Mouse (Mus musculus) intestine, embryonic 15.5 days (tissue): ENCODE data around the gene Btbd9. TPM values are rescaled to one million over a fixed set of nuclear protein-coding genes. Genes with fewer than 3 reads are reported as not detected.
"Not testable (repeated sequence)": the region's sequence is repeated elsewhere in the genome, so short reads cannot be mapped to it uniquely, and the experiment has no call there.

Source experiments
- ATAC-seq: fragments of 200-750 bp; cut with Nextera tagmentation; 2 replicates; pipeline ENCODE4 v1.8.0; 2017; ENCODE audit warnings: moderate TSS enrichment, moderate library complexity
- H3K27ac ChIP-seq: fragments of 300-500 bp; sonication (generic); 2 replicates; pipeline ENCODE4 v1.5.1; 2015; ENCODE audit warnings: mild to moderate bottlenecking, inconsistent platforms
- H3K27me3 ChIP-seq: fragments of 300-500 bp; sonication (generic); replicated peaks from 2 replicates; pipeline ENCODE4 v1.6.1; 2015; ENCODE audit warnings: inconsistent platforms
- H3K36me3 ChIP-seq: fragments of 300-500 bp; sonication (generic); 2 replicates; pipeline ENCODE4 v1.6.1; 2015; ENCODE audit warnings: inconsistent platforms
- H3K4me1 ChIP-seq: fragments of 300-500 bp; sonication (generic); replicated peaks from 2 replicates; pipeline ENCODE4 v1.6.1; 2015; ENCODE audit warnings: inconsistent platforms
- H3K4me2 ChIP-seq: fragments of 300-500 bp; sonication (generic); replicated peaks from 2 replicates; pipeline ENCODE4 v1.6.1; 2015; ENCODE audit warnings: mild to moderate bottlenecking, inconsistent platforms
- H3K4me3 ChIP-seq: fragments of 300-500 bp; sonication (generic); replicated peaks from 2 replicates; pipeline ENCODE4 v1.5.1; 2015; ENCODE audit warnings: inconsistent platforms
- H3K9ac ChIP-seq: fragments of 300-500 bp; sonication (generic); 2 replicates; pipeline ENCODE4 v1.6.1; 2015; ENCODE audit warnings: inconsistent platforms
- H3K9me3 ChIP-seq: fragments of 300-500 bp; sonication (generic); 2 replicates; pipeline ENCODE4 v1.6.1; 2016; ENCODE audit warnings: inconsistent platforms
- WGBS: fragments of 180-500 bp; shearing (Covaris S2); methylation state at CpG from one replicate; pipeline ENCODE4 v1.1.7; 2015; 5-methylcytosine and 5-hydroxymethylcytosine counted together
- polyA plus RNA-seq: library from polyadenylated mRNA; unstranded; fragments of >200 nt; fragmentation: Nextera tagmentation; extraction: Ambion mirVana; gene quantifications from 2 replicates; pipeline ENCODE4 v1.2.1, GENCODE M21; 2015

The Btbd9 gene
- polyA plus RNA-seq, 1 experiment from 2014 or later: 52.8 TPM

GRCm38 (mm10) chr17:30539098-30539497 is 37.2 kb downstream of the Btbd9 start:
- no peak overlapping the region for H3K4me2 ChIP-seq
- H3K4me3 ChIP-seq: no peak overlapping the region
- H3K27ac ChIP-seq: no peak overlapping the region
- no peaks in the 10 kb centered on the region for H3K27me3 ChIP-seq
- 29% methylated on average over 8 of the region's 8 CpGs for WGBS
- H3K36me3 ChIP-seq: no peaks in the 10 kb centered on the region
- H3K9me3 ChIP-seq: no peaks in the 10 kb centered on the region
- 0 out of 2 replicates have a peak, but pooled peaks cover 4% of the 10 kb centered on the region for H3K4me1 ChIP-seq
- no peak overlapping the region for H3K9ac ChIP-seq
- peak; percentile 39 for ATAC-seq

- Histone ChIP-seq H3K36me3 (no peaks in the 10 kb centered on the region), H3K4me2 (no peak overlapping the region), H3K27me3 (no peaks in the 10 kb centered on the region), H3K4me3 (no peak overlapping the region), H3K9me3 (no peaks in the 10 kb centered on the region), H3K27ac (no peak overlapping the region), H3K9ac (no peak overlapping the region), H3K4me1 (0 out of 2 replicates have a peak, but pooled peaks cover 4% of the 10 kb centered on the region)
- 60% methylated on average over 5 of the region's 5 CpGs for WGBS
- no peak for ATAC-seq
These were observed 39.6 kb downstream of the Btbd9 start for GRCm38 (mm10) chr17:30536651-30537050.

- Histone ChIP-seq H3K36me3 (no peaks in the 10 kb centered on the region), H3K4me2 (no peak overlapping the region), H3K27me3 (no peaks in the 10 kb centered on the region), H3K4me1 (no peaks in the 10 kb centered on the region), H3K9ac (no peak overlapping the region), H3K9me3 (no peaks in the 10 kb centered on the region), H3K27ac (no peak overlapping the region), H3K4me3 (no peak overlapping the region)
- no peak for ATAC-seq
- 86% methylated on average over 2 of the region's 2 CpGs for WGBS
These were observed 43.2 kb downstream of the Btbd9 start for GRCm38 (mm10) chr17:30533098-30533497.

GRCm38 (mm10) chr17:30530542-30530940 is 45.7 kb downstream of the Btbd9 start:
- Histone ChIP-seq H3K4me3 (no peak overlapping the region), H3K4me2 (no peak overlapping the region), H3K27me3 (no peaks in the 10 kb centered on the region), H3K9me3 (no peaks in the 10 kb centered on the region), H3K36me3 (peaks cover 4% of the 10 kb centered on the region; the same call in 1 of the 2 replicates), H3K27ac (no peak overlapping the region), H3K9ac (no peak overlapping the region), H3K4me1 (no peaks in the 10 kb centered on the region)
- 60% methylated on average over 4 of the region's 4 CpGs for WGBS
- ATAC-seq: no peak

- H3K9ac ChIP-seq: no peak overlapping the region
- H3K27me3 ChIP-seq: no peaks in the 10 kb centered on the region
- no peaks in the 10 kb centered on the region for H3K4me1 ChIP-seq
- 82% methylated on average over 12 of the region's 12 CpGs for WGBS
- no peak overlapping the region for H3K4me3 ChIP-seq
- no peak overlapping the region for H3K27ac ChIP-seq
- peaks cover 4% of the 10 kb centered on the region; the same call in 1 of the 2 replicates for H3K36me3 ChIP-seq
- ATAC-seq: no peak
- no peaks in the 10 kb centered on the region for H3K9me3 ChIP-seq
- H3K4me2 ChIP-seq: no peak overlapping the region
These were observed 46.4 kb downstream of the Btbd9 start for GRCm38 (mm10) chr17:30529632-30530541.

GRCm38 (mm10) chr17:30525405-30526295 is 50.6 kb downstream of the Btbd9 start:
- WGBS: 49% methylated on average over 6 of the region's 6 CpGs
- no peak overlapping the region for H3K9ac ChIP-seq
- H3K4me3 ChIP-seq: no peak overlapping the region
- H3K27ac ChIP-seq: no peak overlapping the region
- H3K4me2 ChIP-seq: no peak overlapping the region
- H3K4me1 ChIP-seq: no peaks in the 10 kb centered on the region
- H3K27me3 ChIP-seq: no peaks in the 10 kb centered on the region
- no peak for ATAC-seq
- H3K36me3 ChIP-seq: peaks cover 4% of the 10 kb centered on the region; the same call in 1 of the 2 replicates
- H3K9me3 ChIP-seq: no peaks in the 10 kb centered on the region

GRCm38 (mm10) chr17:30524451-30524850 is 51.8 kb downstream of the Btbd9 start:
- Histone ChIP-seq H3K4me1 (no peaks in the 10 kb centered on the region), H3K4me3 (no peak overlapping the region), H3K27me3 (no peaks in the 10 kb centered on the region), H3K4me2 (no peak overlapping the region), H3K9me3 (no peaks in the 10 kb centered on the region), H3K9ac (no peak overlapping the region), H3K27ac (no peak overlapping the region), H3K36me3 (peaks cover 4% of the 10 kb centered on the region; the same call in 1 of the 2 replicates)
- 83% methylated on average over 7 of the region's 7 CpGs for WGBS
- no peak for ATAC-seq

GRCm38 (mm10) chr17:30523783-30524182 is 52.5 kb downstream of the Btbd9 start:
- H3K36me3 ChIP-seq: peaks cover 4% of the 10 kb centered on the region; the same call in 1 of the 2 replicates
- ATAC-seq: no peak
- H3K9me3 ChIP-seq: no peaks in the 10 kb centered on the region
- H3K4me3 ChIP-seq: no peak overlapping the region
- no peak overlapping the region for H3K27ac ChIP-seq
- no peaks in the 10 kb centered on the region for H3K27me3 ChIP-seq
- no peak overlapping the region for H3K4me2 ChIP-seq
- H3K9ac ChIP-seq: no peak overlapping the region
- H3K4me1 ChIP-seq: no peaks in the 10 kb centered on the region
- WGBS: 87% methylated on average over 2 of the region's 2 CpGs

- ATAC-seq: no peak
- H3K27me3 ChIP-seq: no peaks in the 10 kb centered on the region
- WGBS: 90% methylated on average over 9 of the region's 9 CpGs
- H3K4me2 ChIP-seq: no peak overlapping the region
- H3K36me3 ChIP-seq: peaks cover 4% of the 10 kb centered on the region; the same call in 1 of the 2 replicates
- H3K4me1 ChIP-seq: no peaks in the 10 kb centered on the region
- H3K9me3 ChIP-seq: no peaks in the 10 kb centered on the region
- no peak overlapping the region for H3K9ac ChIP-seq
- H3K4me3 ChIP-seq: no peak overlapping the region
- H3K27ac ChIP-seq: no peak overlapping the region
These were observed 53.7 kb downstream of the Btbd9 start for GRCm38 (mm10) chr17:30522406-30523078.

GRCm38 (mm10) chr17:30519172-30519512 is 57.1 kb downstream of the Btbd9 start:
- not testable (repeated sequence) for H3K9ac ChIP-seq, H3K9me3 ChIP-seq
- 76% methylated on average over 2 of the region's 2 CpGs for WGBS

GRCm38 (mm10) chr17:30518431-30519171 is 57.7 kb downstream of the Btbd9 start:
- WGBS: 82% methylated on average over 8 of the region's 8 CpGs
- no peaks in the 10 kb centered on the region for H3K27me3 ChIP-seq
- H3K9me3 ChIP-seq: no peaks in the 10 kb centered on the region
- no peaks in the 10 kb centered on the region for H3K4me1 ChIP-seq
- H3K27ac ChIP-seq: no peak overlapping the region
- no peak overlapping the region for H3K4me3 ChIP-seq
- no peak overlapping the region for H3K4me2 ChIP-seq
- no peak overlapping the region for H3K9ac ChIP-seq
- no peaks in the 10 kb centered on the region for H3K36me3 ChIP-seq
- ATAC-seq: no peak

More at GRCm38 (mm10) chr17:30519172-30519512, 57.1 kb downstream of the Btbd9 start:
- not testable (repeated sequence) for H3K4me2 ChIP-seq, H3K4me3 ChIP-seq, H3K36me3 ChIP-seq, H3K4me1 ChIP-seq, H3K27me3 ChIP-seq, H3K27ac ChIP-seq, ATAC-seq
